Mouse (Mus musculus): Measurements from ENCODE around the gene Pnpla7.

DNA sequence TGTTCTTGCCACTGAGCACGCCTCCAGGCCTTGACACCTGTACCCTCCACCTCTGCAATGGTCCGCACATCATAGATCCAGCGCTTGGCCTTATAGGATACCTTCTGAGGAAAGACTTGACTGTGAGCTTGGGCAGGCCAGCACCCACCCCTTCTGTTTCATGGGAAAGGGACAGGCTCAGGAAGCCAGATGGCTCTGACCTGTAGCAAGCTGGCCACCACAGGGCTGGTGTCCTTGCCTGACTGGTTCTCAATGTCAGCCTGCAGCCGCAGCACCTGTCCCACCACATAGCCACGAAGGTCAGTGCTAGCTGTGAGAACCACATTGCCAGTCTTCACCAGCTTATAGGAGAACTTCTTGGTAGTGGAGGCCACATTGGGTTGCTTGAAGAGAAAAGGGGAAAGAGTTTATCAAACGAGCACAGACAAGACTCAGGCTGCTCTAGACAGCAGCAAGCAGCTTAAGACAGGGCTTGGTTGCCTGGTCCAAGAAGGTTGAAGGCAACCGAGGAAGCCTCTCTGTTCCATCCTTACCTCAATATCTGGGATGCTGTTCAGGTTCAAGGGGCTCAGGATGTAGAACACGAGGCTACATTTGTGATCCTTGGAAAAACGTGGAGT, 49.4 kb upstream of the Pnpla7 start:
- no peak for TF ChIP-seq CTCF (IDR thresholded peaks at IDR 0.05; ENCODE audit: low read depth)
- no peak for TF ChIP-seq EP300 (IDR thresholded peaks at IDR 0.05; ENCODE audit: low read depth)

Measured in heart, postnatal 0 days (tissue).